Mouse (Mus musculus): ENCODE measurements at regions not wholly inside any gene's neighbourhood (a gene's known extent, or its start where the extent isn't known, plus 50 kb on each side); places are given as distances from the start of the nearest gene placed in this dataset.
A peak's percentile ranks its signal among the peaks of the same experiment; 100 is the strongest.

- H3K4me2 ChIP-seq (ENCODE audit: insufficient read depth, low read depth, poor library complexity, severe bottlenecking), result no peak overlapping the region
- no peak for DNase-seq (ENCODE audit: extremely low read depth)
- H3K79me2 ChIP-seq (replicated peaks; ENCODE audit: control insufficient read depth, extremely low read depth, insufficient read depth, poor library complexity, severe bottlenecking), result no peaks in the 10 kb centered on the region
- H3K9me3 ChIP-seq (replicated peaks; ENCODE audit: low read length), result peaks cover 65% of the 10 kb centered on the region
- H3K36me3 ChIP-seq (replicated peaks in 1 of 2; ENCODE audit: control insufficient read depth in 1 of 2, insufficient read depth in 1 of 2, low read length in 1 of 2), result no peaks in the 10 kb centered on the region
- no peak overlapping the region for H3K9ac ChIP-seq (ENCODE audit: insufficient read depth, low read depth)
- dilution Hi-C loops (cut with MboI; ENCODE audit: extremely low pct_ligation_motif_present, extremely low pct_unique_long_range_greater_than_20kb, low sequenced_read_pairs), result no loop called here
- H3K27ac ChIP-seq (ENCODE audit: insufficient read depth, low read depth), result no peak overlapping the region
- no peak for TF ChIP-seq JUN (IDR thresholded peaks at IDR 0.05; ENCODE audit: insufficient read depth, low read depth, low read length)
- TF ChIP-seq CTCF (conservative IDR thresholded peaks at IDR 0.05 in 1 of 2, IDR thresholded peaks at IDR 0.05 in 1 of 2; ENCODE audit: low read depth in 2 of 2, low read length in 2 of 2), result 0 out of 4 replicates have a peak, but pooled peaks of 1 of the 2 experiments have one; percentile 8
- in situ Hi-C loops (cut with MboI; ENCODE audit: low pct_ligation_motif_present, low pct_unique_long_range_greater_than_20kb, low sequenced_read_pairs), result no loop called here
- no peak overlapping the region for H3K4me3 ChIP-seq (replicated peaks in 1 of 3; ENCODE audit: low read depth in 2 of 3, low read length in 2 of 3, poor library complexity in 1 of 3)
- H3K4me1 ChIP-seq (ENCODE audit: control insufficient read depth in 1 of 2, insufficient read depth in 2 of 2), result no peaks in the 10 kb centered on the region
- no peaks in the 10 kb centered on the region for H3K27me3 ChIP-seq (replicated peaks)
These were observed 282.5 kb downstream of the Sox11 start for GRCm38 (mm10) chr12:27059885-27060284.

GRCm38 (mm10) chr12:27054411-27054810 lies 288.0 kb downstream of the Sox11 start:
- Histone ChIP-seq H3K27ac (ENCODE audit: insufficient read depth, low read depth) (no peak overlapping the region), H3K36me3 (replicated peaks in 1 of 2; ENCODE audit: control insufficient read depth in 1 of 2, insufficient read depth in 1 of 2, low read length in 1 of 2) (no peaks in the 10 kb centered on the region), H3K9me3 (replicated peaks; ENCODE audit: low read length) (peaks cover 75% of the 10 kb centered on the region), H3K27me3 (replicated peaks) (no peaks in the 10 kb centered on the region), H3K79me2 (replicated peaks; ENCODE audit: control insufficient read depth, extremely low read depth, insufficient read depth, poor library complexity, severe bottlenecking) (no peaks in the 10 kb centered on the region), H3K4me2 (ENCODE audit: insufficient read depth, low read depth, poor library complexity, severe bottlenecking) (no peak overlapping the region), H3K4me3 (replicated peaks in 1 of 3; ENCODE audit: low read depth in 2 of 3, low read length in 2 of 3, poor library complexity in 1 of 3) (no peak overlapping the region), H3K9ac (ENCODE audit: insufficient read depth, low read depth) (no peak overlapping the region), H3K4me1 (ENCODE audit: control insufficient read depth in 1 of 2, insufficient read depth in 2 of 2) (no peaks in the 10 kb centered on the region)
- TF ChIP-seq EP300 (IDR thresholded peaks at IDR 0.05; ENCODE audit: low read length) (no peak), NELFE (IDR thresholded peaks at IDR 0.05; ENCODE audit: low read depth, low read length) (no peak), MYC (IDR thresholded peaks at IDR 0.05; ENCODE audit: low read depth, low read length) (no peak), ELF1 (IDR thresholded peaks at IDR 0.05; ENCODE audit: low read depth, low read length) (no peak), BHLHE40 (IDR thresholded peaks at IDR 0.05; ENCODE audit: low read depth, low read length) (no peak), USF1 (IDR thresholded peaks at IDR 0.05; ENCODE audit: low read depth, low read length) (no peak), CHD2 (IDR thresholded peaks at IDR 0.05; ENCODE audit: low read length) (no peak), SMC3 (IDR thresholded peaks at IDR 0.05; ENCODE audit: low read depth, low read length) (no peak), PAX5 (IDR thresholded peaks at IDR 0.05; ENCODE audit: low read length) (no peak), NRF1 (IDR thresholded peaks at IDR 0.05; ENCODE audit: low read depth, low read length) (no peak), RAD21 (IDR thresholded peaks at IDR 0.05; ENCODE audit: low read depth, low read length) (no peak), KAT2A (IDR thresholded peaks at IDR 0.05; ENCODE audit: insufficient replicate concordance, low read length) (no peak), JUN (IDR thresholded peaks at IDR 0.05; ENCODE audit: insufficient read depth, low read depth, low read length) (no peak), ZMIZ1 (IDR thresholded peaks at IDR 0.05; ENCODE audit: low read depth, low read length) (no peak), TCF12 (IDR thresholded peaks at IDR 0.05; ENCODE audit: low read depth, low read length) (no peak), HCFC1 (IDR thresholded peaks at IDR 0.05; ENCODE audit: low read depth, low read length) (no peak), POLR2A (IDR thresholded peaks at IDR 0.05; ENCODE audit: low read depth, low read length) (no peak), IRF4 (IDR thresholded peaks at IDR 0.05; ENCODE audit: low read depth, low read length) (no peak)
- in situ Hi-C loops (cut with MboI; ENCODE audit: low pct_ligation_motif_present, low pct_unique_long_range_greater_than_20kb, low sequenced_read_pairs), result no loop called here
- dilution Hi-C loops (cut with MboI; ENCODE audit: extremely low pct_ligation_motif_present, extremely low pct_unique_long_range_greater_than_20kb, low sequenced_read_pairs), result no loop called here
- DNase-seq (ENCODE audit: extremely low read depth), result no peak
